Mouse (Mus musculus) lung, postnatal 0 days (tissue): ENCODE results near the gene Hsf2bp.

Experiments used
- CTCF ChIP-seq: IDR thresholded peaks from 2 replicates; pipeline ENCODE4 v1.5.1; 2016; ENCODE audit warnings: antibody characterized with exemption, mild to moderate bottlenecking
- EP300 ChIP-seq: IDR thresholded peaks from 2 replicates; pipeline ENCODE4 v1.6.1; 2016; ENCODE audit warnings: antibody characterized with exemption, mild to moderate bottlenecking, control low read depth

GRCm38 (mm10) chr17:32012254-32012653, 23.9 kb downstream of the Hsf2bp start:
- TF ChIP-seq CTCF (no peak), EP300 (no peak)
